Mouse (Mus musculus): Measurements from ENCODE around the gene Negr1. TPM values are rescaled to one million over a fixed set of nuclear protein-coding genes. Genes with fewer than 3 reads are reported as not detected.

Negr1 gene
- total and polyA plus RNA-seq, 2 experiments from 2014 or later, result 51.2 to 97.4 TPM

DNA sequence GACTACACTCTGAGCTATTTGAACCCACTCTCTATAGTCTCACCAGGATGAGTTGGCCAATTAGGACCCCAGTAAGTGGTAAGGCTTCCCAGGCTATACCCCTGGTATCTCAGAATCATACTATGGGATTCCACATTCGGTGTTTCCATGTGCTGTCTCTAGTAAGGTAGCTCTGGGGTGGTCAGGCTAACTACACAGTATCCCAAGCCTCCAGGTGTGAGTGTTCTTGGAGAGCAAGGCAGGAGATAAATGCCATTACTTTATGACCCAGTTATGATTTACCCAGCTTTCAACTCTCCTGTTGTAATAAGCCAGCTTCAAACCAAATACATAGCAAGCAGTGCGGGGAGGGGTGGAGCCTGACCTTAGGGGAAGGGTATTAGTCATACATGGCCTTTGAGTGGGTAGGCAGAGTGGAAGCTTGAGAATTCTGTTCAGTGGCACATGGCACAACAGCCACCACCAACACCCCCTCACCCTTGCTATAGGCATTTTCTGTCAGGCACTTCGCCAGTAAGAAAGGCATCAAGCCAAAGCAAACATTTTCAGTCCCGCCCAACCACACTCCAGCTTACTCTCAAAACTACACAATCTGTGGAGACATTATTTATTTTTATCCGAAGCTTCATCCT lies 437.7 kb downstream of the Negr1 start:
- H3K36me3 ChIP-seq (ENCODE audit: insufficient read depth, low read length), result no peaks in the 10 kb centered on the region
- H3K4me1 ChIP-seq (ENCODE audit: insufficient read depth, low read length), result no peaks in the 10 kb centered on the region
- ATAC-seq, result no peak

DNA sequence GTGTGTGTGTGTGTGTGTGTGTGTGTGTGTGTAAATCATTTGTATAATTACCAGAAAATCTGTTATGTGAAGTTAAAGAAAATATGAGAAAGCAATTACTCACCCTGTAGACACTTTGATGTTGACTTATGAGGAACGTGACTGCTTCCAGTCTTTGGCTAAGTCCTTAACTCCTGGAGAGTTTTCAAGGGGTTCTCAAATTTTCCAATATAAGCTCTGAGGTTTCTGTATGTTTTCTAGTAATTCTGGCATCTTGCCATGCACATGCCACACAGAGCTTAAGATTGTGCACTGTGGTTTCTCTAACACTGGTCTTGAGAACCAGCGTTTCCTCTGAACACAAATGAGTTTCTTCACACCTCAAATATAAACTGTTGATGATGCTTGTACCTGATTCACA lies 460.0 kb downstream of the Negr1 start:
- no peak overlapping the region for H3K9ac ChIP-seq (replicated peaks; ENCODE audit: low read length)
- no peak overlapping the region for H3K4me3 ChIP-seq (ENCODE audit: low read length)
- no peaks in the 10 kb centered on the region for H3K27me3 ChIP-seq (ENCODE audit: insufficient read depth, low read length)
- no peaks in the 10 kb centered on the region for H3K36me3 ChIP-seq (ENCODE audit: insufficient read depth, low read length)
- no peaks in the 10 kb centered on the region for H3K9me3 ChIP-seq (ENCODE audit: low read length)
- no peaks in the 10 kb centered on the region for H3K4me1 ChIP-seq (ENCODE audit: insufficient read depth, low read length)
- ATAC-seq (no peak), DNase-seq (ENCODE audit: low spot score) (no peak)
- WGBS, result 73% methylated on average over 2 of the region's 2 CpGs
- no peak overlapping the region for H3K27ac ChIP-seq
- H3K4me2 ChIP-seq (ENCODE audit: low read depth, low read length), result no peak overlapping the region
- no peak for TF ChIP-seq CTCF (IDR thresholded peaks at IDR 0.05; ENCODE audit: low read depth)

More for the DNA sequence above, 437.7 kb downstream of the Negr1 start:
- Histone ChIP-seq H3K9ac (replicated peaks; ENCODE audit: low read length) (no peak overlapping the region), H3K27me3 (ENCODE audit: insufficient read depth, low read length) (no peaks in the 10 kb centered on the region), H3K4me2 (ENCODE audit: low read depth, low read length) (no peak overlapping the region), H3K4me3 (ENCODE audit: low read length) (no peak overlapping the region), H3K27ac (no peak overlapping the region), H3K9me3 (ENCODE audit: low read length) (no peaks in the 10 kb centered on the region)
- WGBS, result 73% methylated on average over 5 of the region's 5 CpGs
- no peak for TF ChIP-seq CTCF (IDR thresholded peaks at IDR 0.05; ENCODE audit: low read depth)
- no peak for DNase-seq (ENCODE audit: low spot score)

DNA sequence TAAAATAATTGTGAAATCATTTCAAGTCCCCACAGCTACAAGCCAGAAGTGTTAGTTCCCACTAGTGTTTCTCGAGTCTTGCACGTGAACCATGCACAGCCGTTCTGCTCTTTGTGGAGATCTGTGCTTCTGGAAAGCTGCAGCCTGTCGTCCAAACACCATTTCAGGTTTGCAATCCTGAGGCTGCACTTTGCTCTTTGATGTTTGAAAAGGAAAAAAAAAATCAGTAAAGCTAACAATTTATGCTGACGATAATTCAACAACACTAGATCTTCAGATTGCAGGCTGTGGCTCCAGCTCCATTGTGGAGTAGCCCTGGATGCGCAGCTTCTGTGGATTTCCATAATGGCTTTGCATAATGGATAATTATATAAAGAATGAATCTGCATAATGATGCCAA lies 463.0 kb downstream of the Negr1 start:
- H3K4me2 ChIP-seq (ENCODE audit: low read depth, low read length), result no peak overlapping the region
- no peak for TF ChIP-seq CTCF (IDR thresholded peaks at IDR 0.05; ENCODE audit: low read depth)
- DNase-seq (ENCODE audit: low spot score), result no peak
- no peak overlapping the region for H3K9ac ChIP-seq (replicated peaks; ENCODE audit: low read length)
- H3K27me3 ChIP-seq (ENCODE audit: insufficient read depth, low read length), result no peaks in the 10 kb centered on the region
- no peaks in the 10 kb centered on the region for H3K4me1 ChIP-seq (ENCODE audit: insufficient read depth, low read length)
- H3K27ac ChIP-seq, result no peak overlapping the region
- no peaks in the 10 kb centered on the region for H3K9me3 ChIP-seq (ENCODE audit: low read length)
- 68% methylated on average over 6 of the region's 6 CpGs for WGBS
- ATAC-seq, result no peak
- H3K4me3 ChIP-seq (ENCODE audit: low read length), result no peak overlapping the region
- no peaks in the 10 kb centered on the region for H3K36me3 ChIP-seq (ENCODE audit: insufficient read depth, low read length)

DNA sequence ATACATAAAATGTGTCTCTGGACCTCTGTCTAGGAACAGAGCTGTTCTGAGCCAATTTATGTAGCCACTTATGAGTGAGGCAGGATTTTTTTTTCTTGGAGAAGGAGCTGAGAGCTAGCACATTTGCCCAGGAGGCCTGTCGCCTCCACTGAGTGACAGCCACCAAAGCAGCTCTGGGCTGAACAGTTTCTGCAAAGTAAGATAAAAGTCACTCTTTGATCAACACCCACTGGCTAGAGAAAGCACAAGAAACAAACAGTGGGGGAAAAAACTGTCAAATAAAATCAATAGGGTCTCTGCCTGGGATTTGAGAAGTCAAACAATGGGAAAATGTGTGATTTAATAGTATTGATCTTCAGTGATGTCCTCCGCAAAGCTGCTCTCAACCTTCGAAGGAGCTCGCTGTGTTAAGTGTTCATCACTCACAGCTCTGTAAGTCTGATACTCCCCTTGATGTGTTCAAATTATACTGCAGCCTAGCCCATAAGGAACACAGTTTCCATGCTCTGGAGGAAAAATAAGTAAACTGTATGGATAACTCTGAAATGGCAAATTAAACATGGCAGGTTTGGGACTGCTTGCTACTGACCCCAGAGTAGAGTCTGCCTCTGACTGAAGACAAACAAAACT lies 470.0 kb downstream of the Negr1 start:
- 62% methylated on average over 4 of the region's 4 CpGs for WGBS
- Histone ChIP-seq H3K9ac (replicated peaks; ENCODE audit: low read length) (no peak overlapping the region), H3K4me2 (ENCODE audit: low read depth, low read length) (no peak overlapping the region), H3K36me3 (ENCODE audit: insufficient read depth, low read length) (no peaks in the 10 kb centered on the region), H3K4me1 (ENCODE audit: insufficient read depth, low read length) (no peaks in the 10 kb centered on the region), H3K27ac (no peak overlapping the region), H3K9me3 (ENCODE audit: low read length) (no peaks in the 10 kb centered on the region), H3K27me3 (ENCODE audit: insufficient read depth, low read length) (no peaks in the 10 kb centered on the region), H3K4me3 (ENCODE audit: low read length) (no peak overlapping the region)
- ATAC-seq (no peak), DNase-seq (ENCODE audit: low spot score) (no peak)
- TF ChIP-seq CTCF (IDR thresholded peaks at IDR 0.05; ENCODE audit: low read depth), result no peak

DNA sequence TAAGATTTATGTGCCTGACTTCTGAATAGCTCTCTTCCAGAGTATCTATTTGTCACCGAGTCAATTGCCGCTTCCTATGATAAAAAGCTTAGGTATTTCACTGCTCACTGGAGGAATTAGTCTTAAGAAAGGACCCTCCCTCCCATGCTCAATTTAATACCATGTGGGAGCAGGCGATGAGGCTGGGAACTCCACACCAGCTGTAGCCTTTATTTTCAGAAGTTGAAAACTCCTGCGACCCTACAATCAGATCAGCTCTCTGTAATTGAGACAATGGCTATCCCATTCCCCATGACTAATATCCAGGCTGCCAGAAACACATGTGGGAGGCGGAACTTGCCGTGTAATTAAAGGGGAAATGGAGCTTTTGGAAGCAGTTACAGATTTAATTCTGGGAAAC lies 474.4 kb downstream of the Negr1 start:
- Histone ChIP-seq H3K36me3 (ENCODE audit: insufficient read depth, low read length) (no peaks in the 10 kb centered on the region), H3K4me1 (ENCODE audit: insufficient read depth, low read length) (no peaks in the 10 kb centered on the region), H3K9ac (replicated peaks; ENCODE audit: low read length) (no peak overlapping the region), H3K9me3 (ENCODE audit: low read length) (no peaks in the 10 kb centered on the region), H3K27ac (no peak overlapping the region), H3K4me3 (ENCODE audit: low read length) (no peak overlapping the region), H3K4me2 (ENCODE audit: low read depth, low read length) (no peak overlapping the region), H3K27me3 (ENCODE audit: insufficient read depth, low read length) (no peaks in the 10 kb centered on the region)
- ATAC-seq (no peak), DNase-seq (ENCODE audit: low spot score) (no peak)
- 76% methylated on average over 6 of the region's 6 CpGs for WGBS
- TF ChIP-seq CTCF (IDR thresholded peaks at IDR 0.05; ENCODE audit: low read depth), result no peak

DNA sequence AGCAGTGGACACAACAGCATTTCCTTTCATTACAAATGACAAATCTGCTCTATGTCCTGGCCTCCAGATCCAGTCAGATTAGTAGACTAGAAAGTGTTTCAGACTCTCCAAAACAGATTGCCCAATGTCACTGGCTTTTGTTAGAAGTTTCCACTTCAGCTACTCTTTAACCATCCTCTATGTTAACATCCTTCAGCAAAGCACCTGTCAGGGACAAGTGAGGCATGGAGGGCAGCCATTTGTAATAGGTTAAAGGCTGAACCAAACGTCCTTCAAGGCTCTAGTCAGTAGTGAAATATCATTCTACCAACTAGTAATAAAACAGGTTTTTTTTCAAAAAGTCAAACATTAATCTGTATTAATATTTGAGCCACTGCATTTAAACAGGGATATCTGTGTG lies 475.0 kb downstream of the Negr1 start:
- H3K9me3 ChIP-seq (ENCODE audit: low read length), result no peaks in the 10 kb centered on the region
- DNase-seq (ENCODE audit: low spot score) (no peak), ATAC-seq (no peak)
- H3K4me1 ChIP-seq (ENCODE audit: insufficient read depth, low read length), result no peaks in the 10 kb centered on the region
- no peaks in the 10 kb centered on the region for H3K27me3 ChIP-seq (ENCODE audit: insufficient read depth, low read length)
- H3K9ac ChIP-seq (replicated peaks; ENCODE audit: low read length), result no peak overlapping the region
- no peak overlapping the region for H3K27ac ChIP-seq
- no peak overlapping the region for H3K4me2 ChIP-seq (ENCODE audit: low read depth, low read length)
- TF ChIP-seq CTCF (IDR thresholded peaks at IDR 0.05; ENCODE audit: low read depth), result no peak
- WGBS, result 51% methylated on average over 1 of the region's 1 CpGs
- H3K36me3 ChIP-seq (ENCODE audit: insufficient read depth, low read length), result no peaks in the 10 kb centered on the region
- H3K4me3 ChIP-seq (ENCODE audit: low read length), result no peak overlapping the region

DNA sequence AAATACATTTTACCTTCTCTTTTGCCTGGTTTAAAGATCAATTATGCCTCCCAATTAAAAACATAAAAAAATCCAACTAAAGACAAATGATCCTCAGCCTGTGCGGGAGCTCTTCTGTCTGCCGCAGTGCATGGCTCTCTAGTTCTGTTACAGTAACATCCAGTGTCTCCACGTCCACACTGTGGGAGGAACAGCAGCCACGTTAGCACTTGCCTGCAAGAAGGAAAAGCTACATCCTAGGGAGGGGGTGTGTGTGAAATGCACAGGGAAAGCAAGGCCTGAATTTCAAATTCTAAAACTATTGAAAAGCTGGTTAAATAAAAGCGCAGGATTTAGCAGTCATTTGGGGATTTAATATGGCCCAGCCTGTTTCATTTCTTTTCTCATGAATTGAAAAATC lies 479.0 kb downstream of the Negr1 start:
- TF ChIP-seq CTCF (IDR thresholded peaks at IDR 0.05; ENCODE audit: low read depth), result no peak
- DNase-seq (ENCODE audit: low spot score) (peak; percentile 31), ATAC-seq (no peak)
- Histone ChIP-seq H3K27ac (no peak overlapping the region), H3K36me3 (ENCODE audit: insufficient read depth, low read length) (no peaks in the 10 kb centered on the region), H3K27me3 (ENCODE audit: insufficient read depth, low read length) (no peaks in the 10 kb centered on the region), H3K4me2 (ENCODE audit: low read depth, low read length) (no peak overlapping the region), H3K4me1 (ENCODE audit: insufficient read depth, low read length) (no peaks in the 10 kb centered on the region), H3K9me3 (ENCODE audit: low read length) (no peaks in the 10 kb centered on the region), H3K4me3 (ENCODE audit: low read length) (no peak overlapping the region), H3K9ac (replicated peaks; ENCODE audit: low read length) (no peak overlapping the region)
- 46% methylated on average over 5 of the region's 5 CpGs for WGBS
